Mouse (Mus musculus): ENCODE results near the gene Srm. TPM values are rescaled to one million over a fixed set of nuclear protein-coding genes. Genes with fewer than 3 reads are reported as not detected.
A peak's percentile ranks its signal among the peaks of the same experiment; 100 is the strongest.

Gene Srm
- total and polyA plus RNA-seq, 3 experiments = 305 to 765 (median 332) TPM

GRCm38 (mm10) chr4:148633395-148634061, 42.2 kb downstream of the Srm start:
- no peaks in the 10 kb centered on the region for H3K9me3 ChIP-seq (replicated peaks; ENCODE audit: insufficient read depth, low read length)
- H3K36me3 ChIP-seq (ENCODE audit: control insufficient read depth in 1 of 2, insufficient read depth in 2 of 2, low read length in 2 of 2) = peaks cover 0 to 13% of the 10 kb centered on the region in 2 experiments; a peak in 2 of 4 replicates
- no peaks in the 10 kb centered on the region for H3K79me2 ChIP-seq (ENCODE audit: control insufficient read depth, insufficient read depth, low read length, poor library complexity)
- no peaks in the 10 kb centered on the region for H3K27me3 ChIP-seq (ENCODE audit: control insufficient read depth in 1 of 2, insufficient read depth in 2 of 2, low read length in 2 of 2)
- peaks cover 0 to 23% of the 10 kb centered on the region in 2 experiments; a peak in 2 of 4 replicates for H3K4me1 ChIP-seq (ENCODE audit: control insufficient read depth in 1 of 2, insufficient read depth in 2 of 2, low read length in 2 of 2)
- TF ChIP-seq GATA1 (IDR thresholded peaks at IDR 0.05; ENCODE audit: low read depth, low read length) = peak; percentile 69
- TF ChIP-seq EP300 (IDR thresholded peaks at IDR 0.05; ENCODE audit: low read depth in 1 of 2, low read length in 2 of 2) = peak; percentile 18 to 38; a peak in 2 of 4 replicates
- peak; percentile 30; the same call in 1 of the 2 replicates for TF ChIP-seq RCOR1 (IDR thresholded peaks at IDR 0.05; ENCODE audit: low read depth, low read length)
- TF ChIP-seq POLR2AphosphoS2 (IDR thresholded peaks at IDR 0.05; ENCODE audit: low read length) = no peak
- no peak overlapping the region; the same call in 1 of the 2 replicates for H3K27ac ChIP-seq (ENCODE audit: control insufficient read depth, low read depth, low read length)
- no peak overlapping the region for H3K4me3 ChIP-seq (ENCODE audit: control insufficient read depth in 1 of 2, insufficient read depth in 1 of 2, low read depth in 2 of 2, low read length in 2 of 2)
- no peak overlapping the region for H3K9ac ChIP-seq (ENCODE audit: control insufficient read depth, low read depth, low read length, poor library complexity, severe bottlenecking)
- DNase-seq (ENCODE audit: low read depth, low spot score) = peak; percentile 53

- Histone ChIP-seq H3K79me2 (ENCODE audit: control insufficient read depth, insufficient read depth, low read length, poor library complexity) (no peaks in the 10 kb centered on the region), H3K9ac (ENCODE audit: control insufficient read depth, low read depth, low read length, poor library complexity, severe bottlenecking) (no peak overlapping the region), H3K27me3 (ENCODE audit: control insufficient read depth in 1 of 2, insufficient read depth in 2 of 2, low read length in 2 of 2) (no peaks in the 10 kb centered on the region), H3K9me3 (replicated peaks; ENCODE audit: insufficient read depth, low read length) (no peaks in the 10 kb centered on the region), H3K36me3 (ENCODE audit: control insufficient read depth in 1 of 2, insufficient read depth in 2 of 2, low read length in 2 of 2) (peaks cover 0 to 13% of the 10 kb centered on the region in 2 experiments; a peak in 2 of 4 replicates), H3K4me1 (ENCODE audit: control insufficient read depth in 1 of 2, insufficient read depth in 2 of 2, low read length in 2 of 2) (peaks cover 0 to 23% of the 10 kb centered on the region in 2 experiments; a peak in 2 of 4 replicates), H3K4me3 (ENCODE audit: control insufficient read depth in 1 of 2, insufficient read depth in 1 of 2, low read depth in 2 of 2, low read length in 2 of 2) (no peak overlapping the region), H3K27ac (ENCODE audit: control insufficient read depth, low read depth, low read length) (no peak overlapping the region)
- TF ChIP-seq UBTF (IDR thresholded peaks at IDR 0.05; ENCODE audit: borderline replicate concordance, insufficient read depth, low read depth, low read length) (no peak), SMC3 (IDR thresholded peaks at IDR 0.05; ENCODE audit: low read depth, low read length) (no peak), MAFK (IDR thresholded peaks at IDR 0.05; ENCODE audit: borderline replicate concordance, low read depth, low read length) (no peak), USF2 (IDR thresholded peaks at IDR 0.05; ENCODE audit: borderline replicate concordance in 1 of 2, insufficient read depth in 1 of 2, low read depth in 1 of 2, low read length in 2 of 2) (no peak), MAX (IDR thresholded peaks at IDR 0.05; ENCODE audit: low read length) (no peak), USF1 (IDR thresholded peaks at IDR 0.05; ENCODE audit: low read depth, low read length) (no peak), ZMIZ1 (IDR thresholded peaks at IDR 0.05; ENCODE audit: low read depth, low read length) (no peak), RAD21 (IDR thresholded peaks at IDR 0.05; ENCODE audit: low read depth, low read length) (no peak), TCF12 (IDR thresholded peaks at IDR 0.05; ENCODE audit: low read depth, low read length) (no peak), POLR2AphosphoS5 (IDR thresholded peaks at IDR 0.05; ENCODE audit: borderline replicate concordance, low read depth, low read length) (no peak), MYC (IDR thresholded peaks at IDR 0.05; ENCODE audit: low read depth, low read length) (no peak), NELFE (IDR thresholded peaks at IDR 0.05; ENCODE audit: low read depth, low read length) (no peak), ZKSCAN1 (IDR thresholded peaks at IDR 0.05; ENCODE audit: low read depth, low read length) (no peak), MAZ (IDR thresholded peaks at IDR 0.05; ENCODE audit: low read depth, low read length) (no peak), MXI1 (IDR thresholded peaks at IDR 0.05; ENCODE audit: low read depth, low read length) (no peak), TAL1 (IDR thresholded peaks at IDR 0.05; ENCODE audit: low read length) (no peak), NRF1 (IDR thresholded peaks at IDR 0.05; ENCODE audit: insufficient read depth, low read depth, low read length, poor library complexity, severe bottlenecking) (no peak), HCFC1 (IDR thresholded peaks at IDR 0.05; ENCODE audit: low read depth, low read length) (no peak)
- DNase-seq (ENCODE audit: low read depth, low spot score) = no peak
These were observed 44.0 kb downstream of the Srm start for GRCm38 (mm10) chr4:148635309-148635708.

Measured in MEL (cell line).